Mouse (Mus musculus) MEL (cell line): ENCODE data around the gene Ptges3. TPM values are rescaled to one million over a fixed set of nuclear protein-coding genes. Genes with fewer than 3 reads are reported as not detected.

Experiments used
- DNase-seq: peaks from one replicate; pipeline ENCODE4 v3.0.0; 2011; ENCODE audit warnings: low read depth, low spot score
- H3K27ac ChIP-seq: 2 replicates; pipeline ENCODE4 v1.5.1; 2012; ENCODE audit warnings: low read depth, mild to moderate bottlenecking, control low read depth, low read length, moderate library complexity; ENCODE audit not compliant: control insufficient read depth
- H3K27me3 ChIP-seq, 2 experiments: fragments of 150-350 bp in 1 of 2; sonication (generic) in 1 of 2; 2 replicates each; pipeline ENCODE4 v1.6.1; 2012; ENCODE audit warnings: low read length in 2 of 2, mild to moderate bottlenecking in 2 of 2, improper control_type of control experiment in 1 of 2, moderate library complexity in 1 of 2; ENCODE audit not compliant: insufficient read depth in 2 of 2, control insufficient read depth in 1 of 2
- H3K36me3 ChIP-seq, 2 experiments: 2 replicates each; pipeline ENCODE4 v1.6.1; 2012 to 2014; ENCODE audit warnings: low read length in 2 of 2, improper control_type of control experiment in 1 of 2, inconsistent platforms in 1 of 2, mild to moderate bottlenecking in 1 of 2; ENCODE audit not compliant: insufficient read depth in 2 of 2, control insufficient read depth in 1 of 2
- H3K4me1 ChIP-seq, 2 experiments: fragments of 150-350 bp in 1 of 2; sonication (generic) in 1 of 2; 2 replicates each; pipeline ENCODE4 v1.6.1; 2012; ENCODE audit warnings: low read length in 2 of 2, improper control_type of control experiment in 1 of 2, mild to moderate bottlenecking in 1 of 2; ENCODE audit not compliant: insufficient read depth in 2 of 2, control insufficient read depth in 1 of 2
- H3K4me3 ChIP-seq, 2 experiments: fragments of 150-350 bp in 1 of 2; sonication (generic) in 1 of 2; 2 replicates each; pipeline ENCODE4 v1.5.1; 2012; ENCODE audit warnings: low read depth in 2 of 2, low read length in 2 of 2, mild to moderate bottlenecking in 2 of 2, moderate library complexity in 2 of 2, control low read depth in 1 of 2, improper control_type of control experiment in 1 of 2; ENCODE audit not compliant: control insufficient read depth in 1 of 2, insufficient read depth in 1 of 2
- H3K79me2 ChIP-seq: 2 replicates; pipeline ENCODE4 v1.6.1; 2012; ENCODE audit warnings: mild to moderate bottlenecking, low read length, moderate library complexity; ENCODE audit not compliant: control insufficient read depth, poor library complexity, insufficient read depth
- H3K9ac ChIP-seq: 2 replicates; pipeline ENCODE4 v1.6.1; 2012; ENCODE audit warnings: low read depth, mild to moderate bottlenecking, control low read depth, low read length, moderate library complexity; ENCODE audit not compliant: control insufficient read depth, poor library complexity, severe bottlenecking
- H3K9me3 ChIP-seq: fragments of 150-350 bp; sonication (generic); replicated peaks from 2 replicates; pipeline ENCODE4 v1.6.1; 2012; ENCODE audit warnings: mild to moderate bottlenecking, low read length, improper control_type of control experiment, moderate library complexity; ENCODE audit not compliant: insufficient read depth
- BHLHE40 ChIP-seq: IDR thresholded peaks from 2 replicates; pipeline ENCODE4 v1.6.1; 2012; ENCODE audit warnings: low read depth, mild to moderate bottlenecking, inconsistent platforms, low read length, improper control_type of control experiment, borderline replicate concordance
- CHD2 ChIP-seq: IDR thresholded peaks from 2 replicates; pipeline ENCODE4 v1.6.1; 2011; ENCODE audit warnings: low read length, improper control_type of control experiment
- ELF1 ChIP-seq: IDR thresholded peaks from 2 replicates; pipeline ENCODE4 v1.6.1; 2014; ENCODE audit warnings: low read depth, mild to moderate bottlenecking, inconsistent platforms, low read length, improper control_type of control experiment, moderate library complexity
- EP300 ChIP-seq, 2 experiments: IDR thresholded peaks; 2 replicates each; pipeline ENCODE4 v1.6.1; 2011; ENCODE audit warnings: improper control_type of control experiment in 2 of 2, low read length in 2 of 2, low read depth in 1 of 2, mild to moderate bottlenecking in 1 of 2
- GABPA ChIP-seq: IDR thresholded peaks from 2 replicates; pipeline ENCODE4 v1.6.1; 2012; ENCODE audit warnings: low read depth, mild to moderate bottlenecking, inconsistent platforms, low read length, improper control_type of control experiment, moderate library complexity
- GATA1 ChIP-seq: IDR thresholded peaks from 2 replicates; pipeline ENCODE4 v1.6.1; 2011; ENCODE audit warnings: low read depth, low read length, improper control_type of control experiment
- HCFC1 ChIP-seq: IDR thresholded peaks from 2 replicates; pipeline ENCODE4 v1.6.1; 2012; ENCODE audit warnings: low read depth, mild to moderate bottlenecking, inconsistent platforms, low read length, improper control_type of control experiment, moderate library complexity
- JUND ChIP-seq: IDR thresholded peaks from 2 replicates; pipeline ENCODE4 v1.6.1; 2011; ENCODE audit warnings: low read depth, mild to moderate bottlenecking, improper control_type of control experiment, low read length
- KAT2A ChIP-seq: conservative IDR thresholded peaks from 2 replicates; pipeline ENCODE4 v1.6.1; 2012; ENCODE audit warnings: low read depth, low read length, improper control_type of control experiment, inconsistent platforms
- MAFK ChIP-seq: IDR thresholded peaks from 2 replicates; pipeline ENCODE4 v1.6.1; 2011; ENCODE audit warnings: low read depth, mild to moderate bottlenecking, low read length, improper control_type of control experiment, borderline replicate concordance
- MAX ChIP-seq: IDR thresholded peaks from 2 replicates; pipeline ENCODE4 v1.6.1; 2011; ENCODE audit warnings: low read length, improper control_type of control experiment
- MAZ ChIP-seq: IDR thresholded peaks from 2 replicates; pipeline ENCODE4 v1.6.1; 2012; ENCODE audit warnings: low read depth, mild to moderate bottlenecking, inconsistent platforms, low read length, improper control_type of control experiment
- MEF2A ChIP-seq: IDR thresholded peaks from 2 replicates; pipeline ENCODE4 v1.6.1; 2014; ENCODE audit warnings: low read depth, mild to moderate bottlenecking, inconsistent platforms, low read length, improper control_type of control experiment; ENCODE audit not compliant: poor library complexity, insufficient replicate concordance, severe bottlenecking; ENCODE audit errors: extremely low read depth
- MYB ChIP-seq: IDR thresholded peaks from 2 replicates; pipeline ENCODE4 v1.6.1; 2011; ENCODE audit warnings: mild to moderate bottlenecking, low read depth, low read length, improper control_type of control experiment
- MYC ChIP-seq: IDR thresholded peaks from 2 replicates; pipeline ENCODE4 v1.6.1; 2011; ENCODE audit warnings: low read depth, mild to moderate bottlenecking, low read length, improper control_type of control experiment, moderate library complexity
- NELFE ChIP-seq: IDR thresholded peaks from 2 replicates; pipeline ENCODE4 v1.6.1; 2011; ENCODE audit warnings: low read depth, low read length, improper control_type of control experiment
- NRF1 ChIP-seq: IDR thresholded peaks from 2 replicates; pipeline ENCODE4 v1.6.1; 2014; ENCODE audit warnings: low read depth, mild to moderate bottlenecking, inconsistent platforms, low read length, improper control_type of control experiment, moderate library complexity; ENCODE audit not compliant: poor library complexity, insufficient read depth, severe bottlenecking
- POLR2A ChIP-seq, 2 experiments: IDR thresholded peaks; 2 replicates each; pipeline ENCODE4 v1.6.1; 2011 to 2012; ENCODE audit warnings: low read length in 2 of 2, mild to moderate bottlenecking in 2 of 2, control low read depth in 1 of 2, improper control_type of control experiment in 1 of 2, low read depth in 1 of 2, moderate library complexity in 1 of 2; ENCODE audit not compliant: control insufficient read depth in 1 of 2, insufficient read depth in 1 of 2, poor library complexity in 1 of 2
- POLR2AphosphoS5 ChIP-seq: IDR thresholded peaks from 2 replicates; pipeline ENCODE4 v1.6.1; 2012; ENCODE audit warnings: low read depth, borderline replicate concordance, mild to moderate bottlenecking, inconsistent platforms, low read length, moderate library complexity, mixed read lengths
- RCOR1 ChIP-seq: IDR thresholded peaks from 2 replicates; pipeline ENCODE4 v1.6.1; 2012; ENCODE audit warnings: low read depth, mild to moderate bottlenecking, inconsistent platforms, low read length, improper control_type of control experiment
- SIN3A ChIP-seq: IDR thresholded peaks from 2 replicates; pipeline ENCODE4 v1.6.1; 2012; ENCODE audit warnings: low read length, improper control_type of control experiment, inconsistent platforms
- TAL1 ChIP-seq: IDR thresholded peaks from 2 replicates; pipeline ENCODE4 v1.6.1; 2012; ENCODE audit warnings: mild to moderate bottlenecking, inconsistent platforms, low read length, moderate library complexity, mixed read lengths
- TCF12 ChIP-seq: IDR thresholded peaks from 2 replicates; pipeline ENCODE4 v1.6.1; 2014; ENCODE audit warnings: low read depth, mild to moderate bottlenecking, inconsistent platforms, low read length, improper control_type of control experiment, moderate library complexity
- UBTF ChIP-seq: IDR thresholded peaks from 2 replicates; pipeline ENCODE4 v1.6.1; 2012; ENCODE audit warnings: low read depth, mild to moderate bottlenecking, inconsistent platforms, low read length, improper control_type of control experiment, moderate library complexity, borderline replicate concordance; ENCODE audit not compliant: insufficient read depth
- USF2 ChIP-seq, 2 experiments: IDR thresholded peaks; 2 replicates each; pipeline ENCODE4 v1.6.1; 2011 to 2012; ENCODE audit warnings: improper control_type of control experiment in 2 of 2, low read length in 2 of 2, borderline replicate concordance in 1 of 2, inconsistent platforms in 1 of 2, low read depth in 1 of 2, mild to moderate bottlenecking in 1 of 2; ENCODE audit not compliant: insufficient read depth in 1 of 2
- ZKSCAN1 ChIP-seq: IDR thresholded peaks from 2 replicates; pipeline ENCODE4 v1.6.1; 2012; ENCODE audit warnings: low read depth, mild to moderate bottlenecking, inconsistent platforms, low read length, improper control_type of control experiment, moderate library complexity
- ZMIZ1 ChIP-seq: IDR thresholded peaks from 2 replicates; pipeline ENCODE4 v1.6.1; 2012; ENCODE audit warnings: low read depth, mild to moderate bottlenecking, inconsistent platforms, low read length, improper control_type of control experiment, moderate library complexity
- ZNF384 ChIP-seq: IDR thresholded peaks from 2 replicates; pipeline ENCODE4 v1.6.1; 2012; ENCODE audit warnings: low read depth, mild to moderate bottlenecking, inconsistent platforms, low read length, improper control_type of control experiment
- polyA plus RNA-seq, 2 experiments: library from polyadenylated mRNA; stranded (reverse) in 1 of 2; unstranded in 1 of 2; fragments of >175 nt in 1 of 2; fragments of >200 nt in 1 of 2; gene quantifications; 2 replicates each; pipeline versions ENCODE4 v1.2.1 to v1.2.4; 2012; ENCODE audit warnings: low replicate concordance in 2 of 2, low read depth in 1 of 2; ENCODE audit not compliant: insufficient read length in 2 of 2, insufficient read depth in 1 of 2, missing spikeins in 1 of 2
- total RNA-seq: library from RNA; depleted of rRNA; stranded (reverse); fragments of 300-350 nt; gene quantifications from 2 replicates; pipeline ENCODE4 v1.2.3, GENCODE M21; 2012

Gene Ptges3
- total and polyA plus RNA-seq, 3 experiments = 216 to 627 (median 233) TPM

DNA sequence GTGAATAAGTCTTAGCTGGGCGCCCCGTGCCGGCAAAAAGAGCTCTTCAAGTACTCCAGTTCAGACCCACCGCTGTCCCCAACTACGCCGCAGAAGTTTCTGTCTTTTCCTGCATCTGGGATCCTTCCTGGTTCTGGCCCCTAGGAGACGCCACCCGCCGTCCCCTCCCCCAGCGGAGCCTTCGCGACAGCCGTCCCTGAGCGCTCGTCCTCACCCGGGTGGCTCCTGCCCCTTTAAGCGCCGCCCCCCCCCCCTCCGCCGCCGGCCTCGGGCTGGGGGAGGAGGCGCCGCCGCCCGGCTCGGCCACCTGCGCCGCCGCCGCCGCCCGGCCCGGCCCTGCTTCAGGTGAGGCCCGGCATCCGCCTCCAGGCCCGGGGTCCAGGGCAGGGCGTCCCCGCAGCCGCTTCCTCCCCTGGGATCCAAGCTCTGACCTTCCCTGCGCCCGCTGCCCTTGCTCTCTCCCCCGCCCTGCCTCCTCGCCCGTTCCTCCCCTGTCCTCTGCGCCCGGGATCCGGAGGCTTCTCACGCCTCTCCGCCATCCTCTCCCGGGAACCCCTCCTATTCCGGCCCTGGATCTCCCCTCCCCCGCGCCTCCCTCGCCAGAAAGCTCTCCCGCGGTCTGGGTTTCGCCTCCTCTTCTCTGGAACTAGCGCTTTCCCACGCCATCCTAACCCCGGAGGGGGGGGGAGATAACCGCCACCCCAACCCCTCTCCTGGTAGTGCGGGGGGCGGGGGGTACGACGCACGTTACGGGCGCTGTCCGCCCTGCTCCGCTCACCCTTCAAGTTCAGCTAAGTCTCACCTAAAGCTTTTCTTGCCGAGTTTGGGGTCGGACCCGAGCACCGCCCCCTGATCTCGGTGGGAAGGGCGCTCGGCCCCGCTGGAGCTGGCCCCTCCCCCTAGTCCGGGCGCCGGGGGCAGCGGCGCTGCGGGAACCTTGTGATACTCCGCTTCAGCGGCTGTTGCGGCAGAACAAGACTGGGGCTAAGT, 34.0 kb downstream of the Ptges3 start (continued):
- TF ChIP-seq ELF1 (peak; percentile 52; the same call in 1 of the 2 replicates), JUND (no peak), POLR2AphosphoS5 (no peak), ZMIZ1 (no peak), SIN3A (peak; percentile 39), NELFE (peak; percentile 15), BHLHE40 (no peak), MEF2A (no peak), EP300 (IDR thresholded peaks at IDR 0.05; ENCODE audit: low read depth in 1 of 2, low read length in 2 of 2) (0 out of 4 replicates have a peak, but pooled peaks of 1 of the 2 experiments have one; percentile 8), MYC (no peak), TAL1 (no peak), USF2 (IDR thresholded peaks at IDR 0.05; ENCODE audit: borderline replicate concordance in 1 of 2, insufficient read depth in 1 of 2, low read depth in 1 of 2, low read length in 2 of 2) (no peak)
- TF ChIP-seq, all 39 proteins: peak for 11

DNA sequence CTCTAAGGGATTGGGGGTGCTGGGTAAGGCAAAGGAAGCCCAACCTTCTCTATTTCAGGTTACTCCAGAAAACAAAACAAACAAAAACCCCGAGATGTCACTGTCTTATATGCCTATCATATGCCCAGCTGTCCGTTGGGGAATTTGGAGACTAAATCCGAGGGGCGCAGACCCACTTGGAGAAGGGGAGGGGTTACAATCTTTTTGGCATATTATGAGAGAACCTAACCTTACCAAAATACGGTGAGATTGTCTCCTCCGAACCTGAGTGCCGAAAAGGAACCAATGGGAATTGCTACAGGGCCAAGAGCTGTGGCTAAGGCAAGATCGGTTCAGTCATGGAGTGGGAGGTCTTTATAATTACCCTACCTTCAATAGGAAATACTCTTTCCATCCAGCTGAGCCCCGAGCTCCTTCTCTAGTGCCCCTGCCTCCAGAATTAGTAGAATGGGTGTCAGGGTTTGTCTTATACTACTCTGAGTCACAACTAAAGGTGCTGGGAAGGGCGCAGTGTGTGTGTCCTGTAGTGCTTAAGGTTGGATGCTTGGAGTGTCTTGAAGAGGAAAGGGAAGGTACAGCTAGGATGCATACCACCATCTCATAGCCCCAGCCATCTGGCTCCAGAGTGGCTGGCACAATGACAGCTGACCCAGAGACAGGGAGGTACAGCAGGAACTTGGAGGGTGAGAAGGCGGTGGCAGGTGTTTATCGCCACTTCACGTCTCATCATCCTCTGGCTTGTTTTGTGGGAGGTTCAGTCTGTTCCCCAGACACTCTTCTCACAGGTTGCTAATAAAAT, 34.9 kb downstream of the Ptges3 start:
- DNase-seq = peak; percentile 83
- Histone ChIP-seq H3K79me2 (peaks cover 19% of the 10 kb centered on the region), H3K36me3 (peaks cover 13 to 35% of the 10 kb centered on the region in 2 experiments), H3K27me3 (no peaks in the 10 kb centered on the region), H3K27ac (peak overlapping the region; percentile 76), H3K4me3 (peak overlapping the region; percentile 71 to 75), H3K4me1 (peaks cover 19 to 27% of the 10 kb centered on the region in 2 experiments), H3K9ac (peak overlapping the region; percentile 79), H3K9me3 (no peaks in the 10 kb centered on the region)
- TF ChIP-seq NRF1 (no peak), JUND (no peak), GABPA (no peak), POLR2A (IDR thresholded peaks at IDR 0.05; ENCODE audit: control insufficient read depth in 1 of 2, insufficient read depth in 1 of 2, low read depth in 1 of 2, low read length in 2 of 2, poor library complexity in 1 of 2) (no peak), NELFE (peak; percentile 30; the same call in 1 of the 2 replicates), USF2 (IDR thresholded peaks at IDR 0.05; ENCODE audit: borderline replicate concordance in 1 of 2, insufficient read depth in 1 of 2, low read depth in 1 of 2, low read length in 2 of 2) (no peak), ZKSCAN1 (no peak), GATA1 (no peak), KAT2A (no peak; the same call in 1 of the 2 replicates), EP300 (IDR thresholded peaks at IDR 0.05; ENCODE audit: low read depth in 1 of 2, low read length in 2 of 2) (peak; percentile 7 to 34; a peak in 2 of 4 replicates), MAZ (no peak; the same call in 1 of the 2 replicates), UBTF (no peak), RCOR1 (no peak; the same call in 1 of the 2 replicates), HCFC1 (no peak; the same call in 1 of the 2 replicates), MAX (peak; percentile 57; the same call in 1 of the 2 replicates), CHD2 (no peak), TCF12 (peak; percentile 38; the same call in 1 of the 2 replicates), MAFK (no peak), MYB (peak; percentile 14; the same call in 1 of the 2 replicates), BHLHE40 (no peak), ZNF384 (no peak), MEF2A (no peak)
